Mouse (Mus musculus) lung, adult 2 months (tissue): ENCODE results near the gene Oit1.
A peak's percentile ranks its signal among the peaks of the same experiment; 100 is the strongest.

ENCODE experiments used
- CTCF ChIP-seq: fragments of 200-500 bp; IDR thresholded peaks from 2 replicates; pipeline ENCODE4 v1.5.1; 2011; ENCODE audit warnings: mild to moderate bottlenecking, low read length, control low read depth; ENCODE audit not compliant: insufficient read depth
- POLR2A ChIP-seq: fragments of 200-500 bp; IDR thresholded peaks from 2 replicates; pipeline ENCODE4 v1.6.1; 2011; ENCODE audit warnings: low read depth, mild to moderate bottlenecking, control low read depth, low read length, borderline replicate concordance; ENCODE audit errors: extremely low read depth

DNA sequence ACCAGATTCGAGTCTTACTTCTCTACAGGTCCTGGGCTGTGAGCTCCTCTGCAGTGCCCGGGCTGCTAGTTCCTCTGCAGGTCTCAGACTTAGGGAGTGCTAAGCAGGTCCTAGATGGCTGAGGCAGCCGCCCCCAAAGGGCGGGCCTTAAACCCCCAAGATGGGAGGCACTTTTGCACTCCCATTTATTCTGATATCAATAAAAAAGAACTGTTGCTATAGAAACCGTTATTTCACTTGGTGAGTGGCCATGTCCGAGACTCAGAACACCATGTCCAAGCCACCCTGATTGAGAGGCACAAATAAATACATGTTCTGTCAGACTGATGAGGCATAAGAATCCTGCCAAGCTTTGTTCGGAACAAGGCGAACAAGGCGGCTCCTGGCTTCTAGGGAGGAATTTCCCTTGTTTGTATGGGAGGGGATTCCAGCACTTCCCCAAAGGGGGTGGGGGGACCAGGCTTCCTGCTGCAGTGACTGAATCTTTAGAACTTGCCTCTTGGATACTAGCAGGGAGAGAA is 68.9 kb downstream of the Oit1 start:
- TF ChIP-seq POLR2A (peak; percentile 51; the same call in 1 of the 2 replicates), CTCF (no peak)
